Mouse (Mus musculus) liver, embryonic 14.5 days (tissue): ENCODE results near the gene Tmbim7.

Experiments used
- CTCF ChIP-seq: IDR thresholded peaks from 2 replicates; pipeline ENCODE4 v1.5.1; 2016; ENCODE audit warnings: antibody characterized with exemption, low read depth, control low read depth
- EP300 ChIP-seq: IDR thresholded peaks from 2 replicates; pipeline ENCODE4 v1.6.1; 2016; ENCODE audit warnings: antibody characterized with exemption, low read depth

DNA sequence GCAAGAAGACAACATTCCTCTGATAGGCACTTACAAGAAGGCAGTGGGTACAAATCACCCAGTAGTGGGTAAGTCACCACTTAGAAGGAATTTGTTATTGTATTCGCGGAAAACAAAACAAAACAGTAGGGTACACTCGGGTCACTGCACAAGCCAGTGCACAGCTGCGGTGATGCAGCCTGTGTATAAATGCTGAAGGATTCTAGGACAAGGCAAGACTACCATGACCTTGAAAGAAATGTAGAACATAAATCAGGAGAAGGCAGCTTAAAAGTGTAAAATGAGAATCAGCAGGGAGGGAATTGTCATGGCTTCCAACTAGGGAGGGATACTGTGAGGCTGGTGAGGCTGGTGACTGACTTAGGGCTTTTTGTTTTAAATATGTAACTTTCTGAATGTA, 51.2 kb downstream of the Tmbim7 start:
- no peak for TF ChIP-seq CTCF
- TF ChIP-seq EP300 = no peak
